Mouse (Mus musculus) embryonic facial prominence, embryonic 11.5 days (tissue): ENCODE measurements at regions not wholly inside any gene's neighbourhood (a gene's known extent, or its start where the extent isn't known, plus 50 kb on each side); places are given as distances from the start of the nearest gene placed in this dataset.

Source experiments
- ATAC-seq: fragments of 200-750 bp; cut with Nextera tagmentation; replicated peaks from 2 replicates; pipeline ENCODE4 v1.8.0; 2017; ENCODE audit warnings: low read depth; ENCODE audit not compliant: insufficient number of reproducible peaks, low FRiP score, low TSS enrichment
- DNase-seq: peaks from one replicate; pipeline ENCODE4 v3.0.0-alpha.2; 2015; ENCODE audit warnings: low spot score
- H3K27ac ChIP-seq: fragments of 300-500 bp; sonication (generic); replicated peaks from 2 replicates; pipeline ENCODE4 v1.5.1; 2014; ENCODE audit warnings: mild to moderate bottlenecking, low read depth, low read length, control low read depth
- H3K27me3 ChIP-seq: fragments of 300-500 bp; sonication (generic); 2 replicates; pipeline ENCODE4 v1.6.1; 2014; ENCODE audit warnings: mild to moderate bottlenecking, low read length, moderate library complexity, mixed read lengths; ENCODE audit not compliant: control insufficient read depth, insufficient read depth
- H3K36me3 ChIP-seq: fragments of 300-500 bp; sonication (generic); replicated peaks from 2 replicates; pipeline ENCODE4 v1.6.1; 2014; ENCODE audit warnings: low read depth, mild to moderate bottlenecking, low read length, moderate library complexity, mixed read lengths; ENCODE audit not compliant: control insufficient read depth, insufficient read depth
- H3K4me1 ChIP-seq: fragments of 300-500 bp; sonication (generic); 2 replicates; pipeline ENCODE4 v1.6.1; 2014; ENCODE audit warnings: low read length, mixed read lengths; ENCODE audit not compliant: control insufficient read depth, insufficient read depth
- H3K4me2 ChIP-seq: fragments of 300-500 bp; sonication (generic); 2 replicates; pipeline ENCODE4 v1.6.1; 2014; ENCODE audit warnings: low read depth, mild to moderate bottlenecking, control low read depth, low read length, moderate library complexity
- H3K4me3 ChIP-seq: fragments of 300-500 bp; sonication (generic); 2 replicates; pipeline ENCODE4 v1.5.1; 2014; ENCODE audit warnings: low read depth, low read length, control low read depth
- H3K9ac ChIP-seq: fragments of 300-500 bp; sonication (generic); replicated peaks from 2 replicates; pipeline ENCODE4 v1.6.1; 2014; ENCODE audit warnings: mild to moderate bottlenecking, control low read depth, low read length
- H3K9me3 ChIP-seq: fragments of 300-500 bp; sonication (generic); replicated peaks from 2 replicates; pipeline ENCODE4 v1.6.1; 2016; ENCODE audit warnings: mild to moderate bottlenecking, low read length, inconsistent platforms, mixed read lengths; ENCODE audit not compliant: control insufficient read depth
- WGBS: fragments of 180-500 bp; shearing (Covaris S2); extraction: QIAGEN DNeasy Blood & Tissue Kit; methylation state at CpG from one replicate; pipeline ENCODE4 v1.1.7; 2014; 5-methylcytosine and 5-hydroxymethylcytosine counted together

DNA sequence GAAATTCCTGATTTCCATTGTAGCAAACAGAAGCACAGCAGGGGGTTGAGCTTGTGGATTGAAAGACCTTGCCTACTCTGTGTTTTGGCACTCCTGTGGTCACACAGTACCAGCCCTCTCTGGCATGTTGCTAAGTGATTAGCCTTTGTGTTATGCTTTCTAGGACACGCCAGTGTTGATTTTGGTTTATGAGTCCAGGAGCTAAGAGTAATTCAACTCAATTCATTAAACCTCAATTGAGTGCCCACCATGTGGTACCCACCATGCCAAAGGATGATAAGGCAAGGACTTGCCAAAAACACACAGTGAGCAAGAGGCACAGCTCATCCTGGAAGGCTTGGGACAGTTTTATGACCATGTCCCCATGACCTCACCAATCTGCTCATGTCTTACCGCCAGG is 221.1 kb upstream of the Sox14 start:
- ATAC-seq (no peak), DNase-seq (no peak)
- no peaks in the 10 kb centered on the region for H3K4me1 ChIP-seq
- H3K9me3 ChIP-seq, result no peaks in the 10 kb centered on the region
- H3K4me2 ChIP-seq, result no peak overlapping the region
- H3K9ac ChIP-seq, result no peak overlapping the region
- no peaks in the 10 kb centered on the region for H3K27me3 ChIP-seq
- no peaks in the 10 kb centered on the region for H3K36me3 ChIP-seq
- H3K4me3 ChIP-seq, result no peak overlapping the region
- 71% methylated on average over 2 of the region's 2 CpGs for WGBS
- no peak overlapping the region for H3K27ac ChIP-seq

DNA sequence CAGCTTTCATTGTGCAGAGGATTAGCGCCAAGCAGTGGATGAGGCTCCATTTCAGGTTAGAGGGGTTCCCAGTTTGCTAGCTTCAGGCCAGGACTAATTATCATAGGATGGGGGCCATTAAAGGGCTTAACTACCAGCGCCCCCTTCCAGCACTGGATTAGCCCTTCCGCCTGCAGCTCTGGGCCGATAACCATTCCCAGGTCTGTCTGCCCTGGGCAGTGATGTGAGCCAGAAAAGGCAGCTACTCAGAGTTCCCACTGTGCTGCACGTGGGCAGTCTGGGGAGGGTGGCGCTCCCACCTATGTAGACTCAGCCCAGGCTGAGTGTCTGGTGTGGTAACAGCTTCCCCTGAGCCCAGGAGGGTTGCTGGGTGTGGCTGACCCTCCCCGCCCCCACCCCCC is 219.6 kb upstream of the Sox14 start:
- Histone ChIP-seq H3K36me3 (no peaks in the 10 kb centered on the region), H3K27ac (no peak overlapping the region), H3K9me3 (no peaks in the 10 kb centered on the region), H3K4me3 (no peak overlapping the region), H3K27me3 (no peaks in the 10 kb centered on the region), H3K4me2 (no peak overlapping the region), H3K9ac (no peak overlapping the region), H3K4me1 (no peaks in the 10 kb centered on the region)
- ATAC-seq (peak; percentile 88), DNase-seq (peak; percentile 71)
- 11% methylated on average over 7 of the region's 7 CpGs for WGBS

DNA sequence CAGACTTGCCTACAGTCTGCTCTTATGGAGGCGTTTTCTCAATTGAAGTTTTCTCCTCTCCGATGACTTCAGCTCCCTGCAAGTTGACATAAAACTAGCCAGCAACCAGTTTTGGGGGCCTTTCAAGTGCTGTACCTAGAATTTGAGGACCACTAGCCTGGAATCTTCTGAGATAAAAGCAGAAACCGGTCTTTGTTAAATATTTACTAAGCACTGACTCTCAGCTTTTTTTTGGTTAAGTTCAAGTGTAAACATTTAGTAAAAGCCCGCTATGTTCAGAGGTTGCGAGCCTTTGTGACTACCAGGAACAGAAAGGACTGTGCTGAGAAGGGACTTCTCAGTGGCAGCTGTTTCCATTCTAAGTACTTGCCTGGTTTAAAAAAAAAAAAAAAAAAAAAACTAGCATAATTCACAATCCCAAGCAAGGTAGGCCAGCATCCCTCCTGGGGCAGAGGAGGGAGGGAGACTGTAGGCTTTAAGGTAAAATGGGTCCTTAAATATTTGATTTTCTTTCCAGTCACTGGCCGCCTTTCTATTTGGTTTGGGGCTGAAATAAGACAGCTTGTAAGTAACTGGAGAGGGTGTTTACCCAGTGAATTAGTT is 219.1 kb upstream of the Sox14 start:
- Histone ChIP-seq H3K27me3 (no peaks in the 10 kb centered on the region), H3K4me1 (no peaks in the 10 kb centered on the region), H3K36me3 (no peaks in the 10 kb centered on the region), H3K9me3 (no peaks in the 10 kb centered on the region), H3K27ac (no peak overlapping the region), H3K9ac (no peak overlapping the region), H3K4me3 (no peak overlapping the region), H3K4me2 (no peak overlapping the region)
- DNase-seq (no peak), ATAC-seq (no peak; the same call in 1 of the 2 replicates)
- 56% methylated on average over 6 of the region's 6 CpGs for WGBS

DNA sequence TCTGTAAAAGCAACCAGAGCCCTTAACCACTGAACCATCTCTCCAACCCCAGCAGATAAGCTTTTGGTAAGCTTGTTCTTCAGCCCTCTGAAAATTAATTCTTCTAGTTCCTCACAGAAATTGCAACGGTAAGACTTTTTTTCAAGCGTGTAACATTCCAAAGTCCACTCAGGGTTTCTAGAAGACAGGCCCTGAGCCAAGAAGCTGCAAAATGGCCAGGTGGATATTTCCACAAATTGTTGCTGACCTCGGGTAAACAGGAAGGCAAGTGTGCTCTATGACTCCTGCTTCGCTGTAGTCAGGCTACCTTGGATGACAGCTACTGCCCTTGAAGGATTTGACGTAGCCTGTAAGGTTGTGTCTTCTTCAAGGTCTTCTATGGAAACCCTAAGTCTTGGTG is 195.2 kb upstream of the Sox14 start:
- DNase-seq (no peak), ATAC-seq (no peak)
- Histone ChIP-seq H3K27me3 (no peaks in the 10 kb centered on the region), H3K9me3 (no peaks in the 10 kb centered on the region), H3K27ac (no peak overlapping the region), H3K9ac (no peak overlapping the region), H3K36me3 (no peaks in the 10 kb centered on the region), H3K4me1 (no peaks in the 10 kb centered on the region), H3K4me2 (no peak overlapping the region), H3K4me3 (no peak overlapping the region)
- WGBS, result 89% methylated on average over 5 of the region's 5 CpGs

DNA sequence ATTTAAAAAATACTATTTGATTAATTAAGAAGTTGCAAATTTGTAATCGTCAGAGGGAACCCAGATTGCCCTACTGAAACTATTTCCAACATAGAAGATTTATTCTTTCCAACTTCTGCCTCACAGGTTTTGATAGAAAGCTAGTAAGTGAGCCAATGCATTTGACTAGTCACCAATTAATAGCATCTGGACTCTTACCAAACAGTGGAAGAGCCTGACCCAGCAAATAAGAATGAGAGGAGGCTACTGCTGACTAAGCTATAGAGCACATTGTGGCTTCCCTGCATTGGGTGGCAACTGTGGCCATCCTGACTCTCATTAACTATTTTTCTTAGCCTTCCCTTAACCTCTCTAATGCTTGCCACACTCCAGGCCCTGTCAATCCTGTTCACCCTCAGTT is 182.6 kb upstream of the Sox14 start:
- H3K36me3 ChIP-seq, result no peaks in the 10 kb centered on the region
- H3K27ac ChIP-seq, result no peak overlapping the region
- no peak overlapping the region for H3K9ac ChIP-seq
- no peaks in the 10 kb centered on the region for H3K4me1 ChIP-seq
- H3K27me3 ChIP-seq, result no peaks in the 10 kb centered on the region
- DNase-seq, result no peak
- H3K4me3 ChIP-seq, result no peak overlapping the region
- ATAC-seq, result no peak
- 90% methylated on average over 1 of the region's 1 CpGs for WGBS
- H3K9me3 ChIP-seq, result no peaks in the 10 kb centered on the region
- H3K4me2 ChIP-seq, result no peak overlapping the region

DNA sequence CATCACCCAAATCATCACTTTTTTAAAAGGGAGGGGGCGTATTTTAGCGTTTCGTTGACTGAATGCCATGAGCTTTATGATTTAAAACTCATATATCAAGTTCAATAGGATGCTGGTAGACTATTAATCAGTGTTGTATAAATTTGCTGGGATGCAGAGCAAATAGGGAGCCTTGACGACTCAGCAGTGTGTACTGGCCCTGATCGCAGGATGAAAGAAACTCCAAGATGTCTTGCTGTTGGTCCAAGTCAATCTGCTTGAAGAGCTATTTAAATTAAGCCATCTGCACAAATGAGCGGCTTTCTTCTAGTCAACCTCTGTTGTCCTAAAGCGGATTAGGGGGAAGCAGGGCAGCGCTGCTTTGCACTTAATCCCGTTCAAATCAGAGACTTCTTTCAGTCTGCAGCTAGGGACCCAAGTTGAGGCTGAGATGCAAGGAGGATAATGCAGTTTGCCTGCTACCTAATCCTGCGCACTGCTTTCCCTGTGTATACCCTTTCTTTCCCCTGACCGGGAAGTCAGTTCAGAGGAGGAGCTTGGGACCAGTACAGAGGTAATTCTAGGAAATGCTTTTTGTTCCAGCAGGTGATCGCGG is 170.3 kb upstream of the Sox14 start:
- ATAC-seq, result no peak
- DNase-seq, result no peak
- 31% methylated on average over 13 of the region's 13 CpGs for WGBS

DNA sequence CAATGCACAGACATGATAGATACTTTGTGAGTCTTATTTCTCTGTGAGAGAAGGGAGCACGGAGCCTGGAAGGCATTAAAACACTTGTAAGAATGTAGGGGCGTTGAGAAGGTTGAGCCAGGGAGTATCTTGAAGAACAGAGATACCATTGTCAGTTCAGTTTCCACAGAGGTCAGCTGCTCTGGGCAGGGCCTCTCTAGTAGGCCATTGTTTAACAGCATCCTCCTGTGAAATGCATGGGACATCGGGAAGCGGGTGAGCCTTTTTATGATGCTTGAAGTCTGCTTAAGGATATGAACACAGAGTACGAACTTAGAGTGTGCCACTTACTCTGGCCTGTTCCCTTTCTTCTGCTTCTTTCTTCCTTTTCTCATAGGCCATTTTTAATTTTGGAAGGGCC is 169.7 kb upstream of the Sox14 start:
- Histone ChIP-seq H3K27ac (no peak overlapping the region), H3K27me3 (no peaks in the 10 kb centered on the region), H3K4me2 (no peak overlapping the region), H3K9me3 (no peaks in the 10 kb centered on the region), H3K4me1 (no peaks in the 10 kb centered on the region), H3K9ac (no peak overlapping the region), H3K36me3 (no peaks in the 10 kb centered on the region), H3K4me3 (no peak overlapping the region)
- ATAC-seq, result no peak
- 27% methylated on average over 5 of the region's 5 CpGs for WGBS
- DNase-seq, result no peak

More for the DNA sequence above, 170.3 kb upstream of the Sox14 start:
- Histone ChIP-seq H3K4me1 (no peaks in the 10 kb centered on the region), H3K9ac (no peak overlapping the region), H3K9me3 (no peaks in the 10 kb centered on the region), H3K36me3 (no peaks in the 10 kb centered on the region), H3K27ac (no peak overlapping the region), H3K4me3 (no peak overlapping the region), H3K27me3 (no peaks in the 10 kb centered on the region), H3K4me2 (no peak overlapping the region)

DNA sequence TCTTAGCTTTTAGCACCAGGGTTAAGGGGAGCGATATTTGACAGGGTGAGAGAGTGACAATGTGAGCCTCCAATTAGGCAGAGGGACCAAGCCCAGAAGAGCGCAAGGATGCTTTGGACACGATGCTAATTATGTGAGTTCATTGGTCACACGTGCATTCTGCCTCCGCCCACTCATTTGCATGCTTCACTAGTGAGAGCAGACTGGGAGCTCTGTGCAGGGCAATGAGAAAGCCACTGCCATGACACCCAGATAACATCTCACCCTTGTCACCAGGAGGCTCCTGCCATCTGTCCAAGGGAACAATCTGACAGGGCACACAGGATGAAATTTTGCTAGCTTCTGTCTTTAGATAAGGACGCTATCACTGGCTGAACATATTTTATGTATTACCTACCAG is 165.8 kb upstream of the Sox14 start:
- Histone ChIP-seq H3K4me3 (no peak overlapping the region), H3K9me3 (no peaks in the 10 kb centered on the region), H3K9ac (no peak overlapping the region), H3K27me3 (no peaks in the 10 kb centered on the region), H3K4me2 (no peak overlapping the region), H3K27ac (no peak overlapping the region), H3K36me3 (no peaks in the 10 kb centered on the region), H3K4me1 (no peaks in the 10 kb centered on the region)
- DNase-seq (no peak), ATAC-seq (no peak)
- WGBS, result 65% methylated on average over 6 of the region's 6 CpGs
